Mouse (Mus musculus) heart, embryonic 10.5 days (tissue): ENCODE data around the gene Bcam. TPM values are rescaled to one million over a fixed set of nuclear protein-coding genes. Genes with fewer than 3 reads are reported as not detected.

Experiments
- DNase-seq: peaks from one replicate; pipeline ENCODE4 v3.0.0-alpha.2; 2017; ENCODE audit warnings: low spot score
- H3K27ac ChIP-seq: fragments of 300-500 bp; sonication (generic); 2 replicates; pipeline ENCODE4 v1.5.1; 2016; ENCODE audit warnings: mild to moderate bottlenecking
- H3K27me3 ChIP-seq: fragments of 300-500 bp; sonication (generic); 2 replicates; pipeline ENCODE4 v1.6.1; 2016; ENCODE audit warnings: mild to moderate bottlenecking; ENCODE audit not compliant: poor library complexity, insufficient read depth, severe bottlenecking
- H3K36me3 ChIP-seq: fragments of 300-500 bp; sonication (generic); 2 replicates; pipeline ENCODE4 v1.6.1; 2016; ENCODE audit warnings: mild to moderate bottlenecking, moderate library complexity
- H3K4me1 ChIP-seq: fragments of 300-500 bp; sonication (generic); 2 replicates; pipeline ENCODE4 v1.6.1; 2016; ENCODE audit warnings: mild to moderate bottlenecking
- H3K4me3 ChIP-seq: fragments of 300-500 bp; sonication (generic); 2 replicates; pipeline ENCODE4 v1.5.1; 2016; ENCODE audit warnings: mild to moderate bottlenecking, moderate library complexity
- H3K9me3 ChIP-seq: fragments of 300-500 bp; sonication (generic); 2 replicates; pipeline ENCODE4 v1.6.1; 2016; ENCODE audit warnings: mild to moderate bottlenecking, moderate library complexity
- WGBS: fragments of 180-500 bp; shearing (Covaris S2); methylation state at CpG from one replicate; pipeline ENCODE4 v1.1.7; 2016; 5-methylcytosine and 5-hydroxymethylcytosine counted together
- polyA plus RNA-seq: library from polyadenylated mRNA; unstranded; fragments of >200 nt; fragmentation: Nextera tagmentation; extraction: Ambion mirVana; gene quantifications from 2 replicates; pipeline ENCODE4 v1.2.1, GENCODE M21; 2016

Bcam gene
- polyA plus RNA-seq, 1 experiment from 2014 or later, result 140 TPM

DNA sequence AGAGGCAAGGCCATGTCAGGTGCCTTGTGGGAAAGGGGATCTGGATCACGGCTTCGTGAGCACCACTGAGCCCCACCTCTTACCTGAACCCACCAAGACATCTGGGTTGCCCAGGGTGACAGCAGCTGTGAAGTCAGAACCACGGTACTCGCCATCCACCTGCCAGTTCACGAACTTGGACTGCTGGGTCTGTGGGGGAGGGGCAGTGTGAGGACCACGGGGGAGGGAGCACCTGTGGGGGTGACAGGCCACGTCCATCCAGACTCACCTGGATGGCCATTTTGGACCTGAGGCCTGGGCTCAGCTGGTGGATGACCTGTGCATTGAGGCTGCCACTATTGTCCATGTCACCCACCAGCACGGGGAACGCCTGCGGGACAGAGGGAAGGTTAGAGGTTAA, 60.2 kb downstream of the Bcam start:
- H3K36me3 ChIP-seq, result peaks cover 76% of the 10 kb centered on the region
- DNase-seq, result no peak
- H3K27ac ChIP-seq, result no peak overlapping the region
- no peaks in the 10 kb centered on the region for H3K27me3 ChIP-seq
- no peaks in the 10 kb centered on the region for H3K9me3 ChIP-seq
- H3K4me1 ChIP-seq, result peaks cover 15% of the 10 kb centered on the region
- 95% methylated on average over 10 of the region's 10 CpGs for whole genome bisulfite sequencing
- no peak overlapping the region for H3K4me3 ChIP-seq

Other genes with a start within 250 kb of the Bcam start
- gene Ppp1r37, start 207.9 kb downstream of the Bcam start, polyA plus RNA-seq, result 17.9 and 30.0 TPM in 2 replicates
- 0.41 and 0.69 TPM in 2 replicates for gene Zfp296, start 193.7 kb downstream of the Bcam start, polyA plus RNA-seq
- 149 and 182 TPM in 2 replicates for gene Gemin7, start 193.4 kb downstream of the Bcam start, polyA plus RNA-seq
- 38.7 and 47.6 TPM in 2 replicates for gene Clasrp, start 166.5 kb downstream of the Bcam start, polyA plus RNA-seq
- gene Relb, start 141.6 kb downstream of the Bcam start, polyA plus RNA-seq, result 3.3 and 3.8 TPM in 2 replicates
- gene Clptm1, start 106.0 kb downstream of the Bcam start, polyA plus RNA-seq, result 94.1 and 101 TPM in 2 replicates
- gene Apoc2, start 93.1 kb downstream of the Bcam start, polyA plus RNA-seq, result 10.8 TPM in 1 of 2 replicates, not detected in the other
- 0.46 TPM in 1 of 2 replicates, not detected in the other for gene Gm44805, start 89.6 kb downstream of the Bcam start, polyA plus RNA-seq
- 0.65 TPM in 1 of 2 replicates, not detected in the other for gene Apoc4, start 89.5 kb downstream of the Bcam start, polyA plus RNA-seq
- 5.4 and 19.9 TPM in 2 replicates for gene Apoc1, start 78.4 kb downstream of the Bcam start, polyA plus RNA-seq
- 326 and 523 TPM in 2 replicates for gene Apoe, start 71.8 kb downstream of the Bcam start, polyA plus RNA-seq
- gene Tomm40, start 55.6 kb downstream of the Bcam start, polyA plus RNA-seq, result 237 and 260 TPM in 2 replicates
- 130 and 138 TPM in 2 replicates for gene Nectin2, start 20.5 kb downstream of the Bcam start, polyA plus RNA-seq
- gene Cblc, start 25.8 kb upstream of the Bcam start, polyA plus RNA-seq, result 1.1 and 1.2 TPM in 2 replicates
- gene Bcl3, start 51.8 kb upstream of the Bcam start, polyA plus RNA-seq, result 1.3 and 2.7 TPM in 2 replicates
- not detected in 2 replicates for gene Gm19345, start 81.0 kb upstream of the Bcam start, polyA plus RNA-seq
- gene Ceacam16, start 90.3 kb upstream of the Bcam start, polyA plus RNA-seq, result 0.09 TPM in 1 of 2 replicates, not detected in the other
- gene Ceacam19, start 116.9 kb upstream of the Bcam start, polyA plus RNA-seq, result not detected in 2 replicates
- 12.9 and 15.0 TPM in 2 replicates for gene Pvr, start 150.1 kb upstream of the Bcam start, polyA plus RNA-seq
- 1.3 and 2.1 TPM in 2 replicates for gene Igsf23, start 179.7 kb upstream of the Bcam start, polyA plus RNA-seq
- gene Ceacam20, start 194.4 kb upstream of the Bcam start, polyA plus RNA-seq, result not detected in 2 replicates
- gene Nlrp9b, start 220.4 kb upstream of the Bcam start, polyA plus RNA-seq, result 0.05 TPM in 1 of 2 replicates, not detected in the other